Mouse (Mus musculus) C2C12 (cell line): ENCODE measurements around the gene Eya2. TPM values are rescaled to one million over a fixed set of nuclear protein-coding genes. Genes with fewer than 3 reads are reported as not detected.
"Not testable (repeated sequence)": the region's sequence is repeated elsewhere in the genome, so short reads cannot be mapped to it uniquely, and the experiment has no call there.

Source experiments
- H3K27me3 ChIP-seq: one replicate; pipeline ENCODE4 v1.6.1; 2011; ENCODE audit not compliant: control insufficient read depth, insufficient read depth, insufficient read length
- H3K36me3 ChIP-seq: one replicate; pipeline ENCODE4 v1.6.1; 2011; ENCODE audit not compliant: control insufficient read depth, insufficient read depth
- H3K4me3 ChIP-seq: one replicate; pipeline ENCODE4 v1.5.1; 2011; ENCODE audit warnings: mild to moderate bottlenecking, control low read depth; ENCODE audit not compliant: poor library complexity, insufficient read depth, severe bottlenecking
- H3K79me2 ChIP-seq: one replicate; pipeline ENCODE4 v1.6.1; 2011; ENCODE audit not compliant: control insufficient read depth, insufficient read depth
- H3K79me3 ChIP-seq: one replicate; pipeline ENCODE4 v1.6.1; 2011; ENCODE audit warnings: low read depth, control low read depth
- H3ac ChIP-seq: one replicate; pipeline ENCODE3; 2011; ENCODE audit warnings: low read depth; ENCODE audit not compliant: control insufficient read depth, insufficient read length
- CEBPB ChIP-seq: IDR thresholded peaks from one replicate; pipeline ENCODE4 v1.6.1; 2011; ENCODE audit warnings: low read depth, mild to moderate bottlenecking, control low read depth, moderate library complexity
- CTCF ChIP-seq: IDR thresholded peaks from one replicate; pipeline ENCODE4 v1.5.1; 2011; ENCODE audit not compliant: control insufficient read depth, insufficient read depth, insufficient read length
- FOSL1 ChIP-seq: IDR thresholded peaks from one replicate; pipeline ENCODE4 v1.8.0; 2011; ENCODE audit warnings: mild to moderate bottlenecking, low read length; ENCODE audit not compliant: poor library complexity, insufficient read depth, severe bottlenecking
- MAX ChIP-seq: IDR thresholded peaks from one replicate; pipeline ENCODE4 v1.6.1; 2011; ENCODE audit warnings: mild to moderate bottlenecking, control low read depth
- MYOD1 ChIP-seq: IDR thresholded peaks from one replicate; pipeline ENCODE4 v1.6.1; 2011; ENCODE audit warnings: low read depth; ENCODE audit not compliant: control insufficient read depth, insufficient read length
- MYOG ChIP-seq: IDR thresholded peaks from one replicate; pipeline ENCODE4 v1.6.1; 2011; ENCODE audit not compliant: control insufficient read depth, insufficient read length; ENCODE audit errors: extremely low read depth
- USF1 ChIP-seq: IDR thresholded peaks from one replicate; pipeline ENCODE4 v1.6.1; 2011; ENCODE audit warnings: low read depth, mild to moderate bottlenecking, control low read depth, moderate library complexity
- long read RNA-seq, 2 experiments: library from polyadenylated mRNA; unstranded; transcript quantifications; one replicate each; pipeline ENCODE4 v2.0.0; 2019 to 2020
- polyA plus RNA-seq: library from polyadenylated mRNA; unstranded; fragments of >200 nt; fragmentation: generic; extraction: Trizol; gene quantifications from one replicate; pipeline ENCODE4 v1.2.1, GENCODE M21; 2012; ENCODE audit warnings: missing spikeins

Gene Eya2
- polyA plus RNA-seq: 0.19 TPM
- long read RNA-seq, experiment 1: 0 reads
- long read RNA-seq, experiment 2: 0 reads

- H3K79me2 ChIP-seq: no peaks in the 10 kb centered on the region
- no peak within 1 kb of the TSS for H3K4me3 ChIP-seq
- no peaks in the 10 kb centered on the region for H3K79me3 ChIP-seq
- no peaks in the 10 kb centered on the region for H3K36me3 ChIP-seq
- H3ac ChIP-seq: no peak within 1 kb of the TSS
- TF ChIP-seq MAX: no peak
- TF ChIP-seq MYOG: no peak
- no peak for TF ChIP-seq FOSL1
- no peak for TF ChIP-seq MYOD1
- no peak for TF ChIP-seq USF1
- peaks cover 40% of the 10 kb centered on the region for H3K27me3 ChIP-seq
Measured at GRCm38 (mm10) chr2:165594907-165595675, at the start of gene Eya2. Gene Eya2 (plus strand): TSS chr2:165595032.

- no peak overlapping the region for H3K4me3 ChIP-seq
- TF ChIP-seq CEBPB (no peak), FOSL1 (no peak), MAX (no peak), MYOG (no peak)
- no peaks in the 10 kb centered on the region for H3K36me3 ChIP-seq
- no peaks in the 10 kb centered on the region for H3K79me2 ChIP-seq
- H3K79me3 ChIP-seq: no peaks in the 10 kb centered on the region
- no peaks in the 10 kb centered on the region for H3K27me3 ChIP-seq
- H3ac ChIP-seq: no peak overlapping the region
Measured at GRCm38 (mm10) chr2:165545687-165546086, 49.1 kb upstream of the Eya2 start.

GRCm38 (mm10) chr2:165546341-165546740 lies 48.5 kb upstream of the Eya2 start:
- no peaks in the 10 kb centered on the region for H3K79me3 ChIP-seq
- TF ChIP-seq CTCF: no peak
- TF ChIP-seq MYOG: no peak
- H3ac ChIP-seq: no peak overlapping the region
- no peaks in the 10 kb centered on the region for H3K79me2 ChIP-seq
- H3K27me3 ChIP-seq: no peaks in the 10 kb centered on the region
- no peaks in the 10 kb centered on the region for H3K36me3 ChIP-seq
- no peak overlapping the region for H3K4me3 ChIP-seq

GRCm38 (mm10) chr2:165547410-165547809 lies 47.4 kb upstream of the Eya2 start:
- Histone ChIP-seq H3ac (no peak overlapping the region), H3K27me3 (no peaks in the 10 kb centered on the region), H3K79me2 (no peaks in the 10 kb centered on the region), H3K36me3 (no peaks in the 10 kb centered on the region), H3K79me3 (no peaks in the 10 kb centered on the region), H3K4me3 (no peak overlapping the region)
- TF ChIP-seq MYOD1 (no peak), USF1 (no peak), MYOG (no peak), CTCF (no peak), CEBPB (no peak), MAX (no peak), FOSL1 (no peak)

- H3K36me3 ChIP-seq: no peaks in the 10 kb centered on the region
- TF ChIP-seq MAX (no peak), CTCF (no peak), MYOG (no peak), FOSL1 (no peak), USF1 (no peak)
- no peak overlapping the region for H3K4me3 ChIP-seq
- no peaks in the 10 kb centered on the region for H3K27me3 ChIP-seq
- H3K79me3 ChIP-seq: no peaks in the 10 kb centered on the region
- no peak overlapping the region for H3ac ChIP-seq
- no peaks in the 10 kb centered on the region for H3K79me2 ChIP-seq
Measured at GRCm38 (mm10) chr2:165548627-165549026, 46.2 kb upstream of the Eya2 start.

GRCm38 (mm10) chr2:165550410-165550809 lies 44.4 kb upstream of the Eya2 start:
- H3K4me3 ChIP-seq, H3K27me3 ChIP-seq, H3ac ChIP-seq, H3K36me3 ChIP-seq, H3K79me2 ChIP-seq, H3K79me3 ChIP-seq: not testable (repeated sequence)
